ENCODE assay signal across 11 mouse cellular contexts in genomic region chr17:35696691-35697090, GRCm38 (mm10). TPM values are rescaled to one million over a fixed set of nuclear protein-coding genes. Genes with fewer than 3 reads are reported as not detected.
DNase-seq lines count a peak whose midpoint lies in the region; ATAC-seq and TF ChIP-seq lines count a peak whose summit lies in the region.
"Had no signal": no experiment of that assay in that cellular context is flagged by ENCODE, and none has a peak within 500 bp of the region (broad histone marks: within the 10 kb centered on the region; RNA-seq: fewer than 3 reads in every experiment).

No protein-coding gene starts in this region.

- no peak overlapping the region for H3K27ac ChIP-seq in kidney, postnatal 0 days
- H3K27ac ChIP-seq in kidney, embryonic 14.5 days (ENCODE audit: low read depth, low read length) = no peak overlapping the region
- H3K27ac ChIP-seq in embryonic fibroblast, embryonic 13.5 days (ENCODE audit: insufficient read depth, low read length) = peak overlapping the region; percentile 89
- peak overlapping the region; percentile 89; the same call in 1 of the 2 replicates for H3K27ac ChIP-seq in hindbrain, postnatal 0 days
- H3K27ac ChIP-seq in neural tube, embryonic 15.5 days (replicated peaks) = peak overlapping the region; percentile 98

- peaks cover 24% of the 10 kb centered on the region for H3K4me1 ChIP-seq in kidney, postnatal 0 days (replicated peaks; ENCODE audit: insufficient read depth, low read length)
- peaks cover 22% of the 10 kb centered on the region for H3K4me1 ChIP-seq in kidney, embryonic 14.5 days (ENCODE audit: control insufficient read depth, insufficient read depth, low read length)
- H3K4me1 ChIP-seq in embryonic fibroblast, embryonic 13.5 days (ENCODE audit: control insufficient read depth, insufficient read depth, low read length) = peaks cover 4% of the 10 kb centered on the region; the same call in 1 of the 2 replicates
- peaks cover 20% of the 10 kb centered on the region for H3K4me1 ChIP-seq in hindbrain, postnatal 0 days (ENCODE audit: insufficient read depth, low read length)
- peaks cover 49% of the 10 kb centered on the region for H3K4me1 ChIP-seq in neural tube, embryonic 15.5 days

- ATAC-seq in kidney, postnatal 0 days (replicated peaks; ENCODE audit: low FRiP score, low read depth) = no peak
- ATAC-seq in kidney, embryonic 14.5 days (ENCODE audit: low FRiP score, low TSS enrichment) = no peak
- ATAC-seq in hindbrain, postnatal 0 days = no peak
- no peak for ATAC-seq in neural tube, embryonic 15.5 days (ENCODE audit: low FRiP score)
- ATAC-seq: Patski had no signal

- no peak overlapping the region for H3K9ac ChIP-seq in kidney, postnatal 0 days (ENCODE audit: low read depth, low read length)
- no peak overlapping the region for H3K9ac ChIP-seq in kidney, embryonic 14.5 days (ENCODE audit: low read depth, low read length)
- peak overlapping the region; percentile 54 for H3K9ac ChIP-seq in hindbrain, postnatal 0 days (replicated peaks; ENCODE audit: low read length)
- H3K9ac ChIP-seq in neural tube, embryonic 15.5 days (replicated peaks) = no peak overlapping the region

- TF ChIP-seq POLR2A in embryonic fibroblast, embryonic 13.5 days (IDR thresholded peaks at IDR 0.05; ENCODE audit: low read depth, low read length) = no peak

- no peaks in the 10 kb centered on the region for H3K9me3 ChIP-seq in kidney, postnatal 0 days (replicated peaks; ENCODE audit: low read length)
- peaks cover 4% of the 10 kb centered on the region; the same call in 1 of the 2 replicates for H3K9me3 ChIP-seq in kidney, embryonic 14.5 days (ENCODE audit: control insufficient read depth, low read length)
- no peaks in the 10 kb centered on the region for H3K9me3 ChIP-seq in hindbrain, postnatal 0 days (ENCODE audit: low read length)
- H3K9me3 ChIP-seq in neural tube, embryonic 15.5 days (replicated peaks) = no peaks in the 10 kb centered on the region

- DNase-seq in kidney, postnatal 0 days (ENCODE audit: low spot score) = no peak
- DNase-seq in hindbrain, postnatal 0 days (ENCODE audit: low spot score) = no peak
- no peak for DNase-seq in gastrocnemius, adult 18-20 months (ENCODE audit: low spot score)
- no peak for DNase-seq in spleen, adult 12 weeks (ENCODE audit: low spot score)
- DNase-seq: gastrocnemius, postnatal 10 days; layer of hippocampus, adult 9-11 months had no signal

- H3K36me3 ChIP-seq in kidney, postnatal 0 days (ENCODE audit: insufficient read depth, low read length) = peaks cover 19% of the 10 kb centered on the region
- H3K36me3 ChIP-seq in kidney, embryonic 14.5 days (ENCODE audit: control insufficient read depth, insufficient read depth, low read length) = peaks cover 28% of the 10 kb centered on the region
- peaks cover 19% of the 10 kb centered on the region for H3K36me3 ChIP-seq in hindbrain, postnatal 0 days (ENCODE audit: insufficient read depth, low read length)
- peaks cover 29% of the 10 kb centered on the region for H3K36me3 ChIP-seq in neural tube, embryonic 15.5 days

- H3K4me2 ChIP-seq in kidney, postnatal 0 days (ENCODE audit: low read length) = 0 out of 2 replicates have a peak overlapping the region, but pooled peaks have one; percentile 58
- H3K4me2 ChIP-seq in kidney, embryonic 14.5 days (replicated peaks; ENCODE audit: low read depth, low read length) = no peak overlapping the region; the same call in 1 of the 2 replicates
- H3K4me2 ChIP-seq in hindbrain, postnatal 0 days (ENCODE audit: low read depth, low read length) = peak overlapping the region; percentile 67
- peak overlapping the region; percentile 83 for H3K4me2 ChIP-seq in neural tube, embryonic 15.5 days

- TF ChIP-seq CTCF in kidney, postnatal 0 days (IDR thresholded peaks at IDR 0.05; ENCODE audit: low read depth) = no peak
- no peak for TF ChIP-seq CTCF in embryonic fibroblast, embryonic 13.5 days (IDR thresholded peaks at IDR 0.05; ENCODE audit: borderline replicate concordance, insufficient read depth, low read length)
- TF ChIP-seq CTCF in hindbrain, postnatal 0 days (IDR thresholded peaks at IDR 0.05; ENCODE audit: low read depth) = no peak

- WGBS in kidney, postnatal 0 days = 36% methylated on average over 6 of the region's 6 CpGs
- 71% methylated on average over 6 of the region's 6 CpGs for WGBS in kidney, embryonic 14.5 days
- 31% methylated on average over 6 of the region's 6 CpGs for WGBS in hindbrain, postnatal 0 days
- WGBS in neural tube, embryonic 15.5 days = 49% methylated on average over 6 of the region's 6 CpGs

- no peaks in the 10 kb centered on the region for H3K27me3 ChIP-seq in kidney, postnatal 0 days (ENCODE audit: insufficient read depth, low read length)
- no peaks in the 10 kb centered on the region for H3K27me3 ChIP-seq in kidney, embryonic 14.5 days (ENCODE audit: control insufficient read depth, insufficient read depth, low read length)
- no peaks in the 10 kb centered on the region for H3K27me3 ChIP-seq in hindbrain, postnatal 0 days (ENCODE audit: insufficient read depth, low read length)
- no peaks in the 10 kb centered on the region for H3K27me3 ChIP-seq in neural tube, embryonic 15.5 days (replicated peaks)
- H3K27me3 ChIP-seq: Patski had no signal

- H3K4me3 ChIP-seq in kidney, postnatal 0 days (replicated peaks; ENCODE audit: low read depth, low read length) = no peak overlapping the region
- H3K4me3 ChIP-seq in kidney, embryonic 14.5 days (ENCODE audit: low read length) = no peak overlapping the region
- H3K4me3 ChIP-seq in embryonic fibroblast, embryonic 13.5 days (ENCODE audit: insufficient read depth, low read length) = peak overlapping the region; percentile 14; the same call in 1 of the 2 replicates
- peak overlapping the region; percentile 33; the same call in 1 of the 2 replicates for H3K4me3 ChIP-seq in hindbrain, postnatal 0 days (ENCODE audit: low read length)
- H3K4me3 ChIP-seq in neural tube, embryonic 15.5 days (replicated peaks) = peak overlapping the region; percentile 43

RNA-seq across cellular contexts. Expression of gene Ddr1, which starts 7.7 kb away (rescaled TPM):
- 89.1 and 94.3 TPM in 2 replicates for polyA plus RNA-seq in kidney, postnatal 0 days (2015; fragmentation: Nextera tagmentation; extraction: Ambion mirVana)
- 34.6 and 52.0 TPM in 2 replicates for polyA plus RNA-seq in kidney, embryonic 14.5 days (2014; fragmentation: Nextera tagmentation; extraction: Ambion mirVana)
- polyA plus RNA-seq in embryonic fibroblast, embryonic 13.5 days (2011; ENCODE audit: insufficient read length, low read depth, missing spikeins) = 42.9 and 46.3 TPM in 2 replicates
- total RNA-seq in hindbrain, postnatal 0 days (2014; rRNA removed) = 108 and 139 TPM in 2 replicates
- polyA plus RNA-seq in hindbrain, postnatal 0 days (2015; fragmentation: Nextera tagmentation; extraction: Ambion mirVana) = 63.3 and 66.3 TPM in 2 replicates
- 73.8 and 76.4 TPM in 2 replicates for polyA plus RNA-seq in neural tube, embryonic 15.5 days (2015; fragmentation: Nextera tagmentation; extraction: Ambion mirVana)
- 10 to 100 TPM; 12.4 to 17.1 TPM for total RNA-seq in gastrocnemius, adult 18-20 months (2021)

RNA-seq across cellular contexts. Expression of gene Gtf2h4, which starts 23.2 kb away (rescaled TPM):
- polyA plus RNA-seq in kidney, postnatal 0 days (2015; fragmentation: Nextera tagmentation; extraction: Ambion mirVana) = 35.6 and 36.5 TPM in 2 replicates
- polyA plus RNA-seq in kidney, embryonic 14.5 days (2014; fragmentation: Nextera tagmentation; extraction: Ambion mirVana) = 50.7 and 56.7 TPM in 2 replicates
- 28.7 and 40.5 TPM in 2 replicates for polyA plus RNA-seq in embryonic fibroblast, embryonic 13.5 days (2011; ENCODE audit: insufficient read length, low read depth, missing spikeins)
- total RNA-seq in hindbrain, postnatal 0 days (2014; rRNA removed) = 26.1 and 27.2 TPM in 2 replicates
- 18.6 and 21.3 TPM in 2 replicates for polyA plus RNA-seq in hindbrain, postnatal 0 days (2015; fragmentation: Nextera tagmentation; extraction: Ambion mirVana)
- 24.1 and 30.7 TPM in 2 replicates for polyA plus RNA-seq in neural tube, embryonic 15.5 days (2015; fragmentation: Nextera tagmentation; extraction: Ambion mirVana)
- total RNA-seq in gastrocnemius, adult 18-20 months (2021) = 10 to 100 TPM; 17.7 to 18.9 TPM

RNA-seq across cellular contexts. Expression of gene Vars2, which starts 29.3 kb away (rescaled TPM):
- polyA plus RNA-seq in kidney, postnatal 0 days (2015; fragmentation: Nextera tagmentation; extraction: Ambion mirVana) = 12.7 and 13.5 TPM in 2 replicates
- 9.5 and 16.8 TPM in 2 replicates for polyA plus RNA-seq in kidney, embryonic 14.5 days (2014; fragmentation: Nextera tagmentation; extraction: Ambion mirVana)
- 12.3 and 14.3 TPM in 2 replicates for polyA plus RNA-seq in embryonic fibroblast, embryonic 13.5 days (2011; ENCODE audit: insufficient read length, low read depth, missing spikeins)
- 37.3 and 46.8 TPM in 2 replicates for total RNA-seq in hindbrain, postnatal 0 days (2014; rRNA removed)
- polyA plus RNA-seq in hindbrain, postnatal 0 days (2015; fragmentation: Nextera tagmentation; extraction: Ambion mirVana) = 12.6 and 14.8 TPM in 2 replicates
- polyA plus RNA-seq in neural tube, embryonic 15.5 days (2015; fragmentation: Nextera tagmentation; extraction: Ambion mirVana) = 12.8 and 17.9 TPM in 2 replicates
- total RNA-seq in gastrocnemius, adult 18-20 months (2021) = 10 to 100 TPM in 1 of 2 experiments, 1 to 10 TPM in 1; 9.8 to 13.7 TPM

RNA-seq across cellular contexts. Expression of gene Mucl3, which starts 53.2 kb away (rescaled TPM):
- 0.11 and 0.13 TPM in 2 replicates for polyA plus RNA-seq in kidney, postnatal 0 days (2015; fragmentation: Nextera tagmentation; extraction: Ambion mirVana)
- 0.15 and 0.24 TPM in 2 replicates for polyA plus RNA-seq in kidney, embryonic 14.5 days (2014; fragmentation: Nextera tagmentation; extraction: Ambion mirVana)
- 0.18 and 0.19 TPM in 2 replicates for polyA plus RNA-seq in embryonic fibroblast, embryonic 13.5 days (2011; ENCODE audit: insufficient read length, low read depth, missing spikeins)
- 0.61 TPM in 1 of 2 replicates, not detected in the other for total RNA-seq in hindbrain, postnatal 0 days (2014; rRNA removed)
- 0.10 TPM in 1 of 2 replicates, not detected in the other for polyA plus RNA-seq in hindbrain, postnatal 0 days (2015; fragmentation: Nextera tagmentation; extraction: Ambion mirVana)
- 0.22 TPM in 1 of 2 replicates, not detected in the other for polyA plus RNA-seq in neural tube, embryonic 15.5 days (2015; fragmentation: Nextera tagmentation; extraction: Ambion mirVana)
- not detected for total RNA-seq in gastrocnemius, adult 18-20 months (2021)
- total RNA-seq: gastrocnemius, postnatal 10 days; megakaryocyte progenitor cell, adult 5-6 weeks had no signal
- polyA plus RNA-seq: Patski had no signal

Comparison
In these comparisons a context has a peak if more than half of its experiments do, and no peak if none do; other contexts are left out.
1. H3K27ac ChIP-seq: peak in embryonic fibroblast, embryonic 13.5 days (single experiment), hindbrain, postnatal 0 days (single experiment) and neural tube, embryonic 15.5 days (single experiment); none in kidney, postnatal 0 days (single experiment) and kidney, embryonic 14.5 days (single experiment).
2. H3K4me3 ChIP-seq: peak in embryonic fibroblast, embryonic 13.5 days (single experiment), hindbrain, postnatal 0 days (single experiment) and neural tube, embryonic 15.5 days (single experiment); none in kidney, postnatal 0 days (single experiment) and kidney, embryonic 14.5 days (single experiment).